Mouse (Mus musculus): Measurements from ENCODE around the gene Tacc2.

DNA sequence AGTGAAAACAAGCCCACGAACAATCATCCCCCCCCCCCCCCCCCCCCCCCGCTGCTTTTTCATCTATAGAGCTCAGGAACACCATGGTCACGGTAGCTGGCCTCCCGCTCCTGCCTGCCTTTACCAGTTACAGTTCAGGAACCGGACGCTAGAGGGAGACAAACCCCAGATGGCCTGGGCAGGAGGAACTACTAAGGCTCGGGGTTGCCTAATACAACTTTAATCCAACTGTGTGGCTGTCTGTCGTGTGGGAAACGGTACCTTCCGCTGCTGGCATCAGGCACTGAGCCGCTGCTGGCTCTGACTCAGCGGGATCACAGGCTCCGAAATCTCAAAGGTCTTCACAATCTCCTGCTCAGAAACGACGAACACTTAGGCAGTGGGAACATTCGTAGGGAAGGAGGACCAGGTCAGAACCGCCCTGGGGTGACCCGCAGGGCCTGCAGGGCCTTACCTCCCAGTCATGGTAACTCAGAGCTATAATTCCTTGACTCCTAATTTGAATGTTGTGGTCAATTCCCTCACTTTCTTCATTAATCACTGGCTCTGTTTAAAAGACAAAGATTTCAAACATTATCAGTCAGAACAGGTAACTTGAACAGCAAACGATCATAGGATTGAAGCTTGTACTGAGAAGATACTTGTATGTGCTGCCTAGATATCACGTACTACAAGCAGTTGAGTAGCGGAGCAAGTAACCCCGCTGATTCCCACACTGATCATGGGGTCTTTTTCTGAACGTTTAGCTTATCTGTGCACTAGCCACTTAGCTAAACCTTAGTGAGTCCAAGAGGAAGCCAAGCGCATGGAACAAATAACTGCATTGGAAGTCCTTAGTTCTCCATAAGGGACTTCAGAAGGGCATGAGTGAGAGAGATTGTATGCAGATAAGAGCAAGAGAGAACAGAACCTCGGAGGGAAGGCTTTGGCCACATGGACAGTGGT, 43.6 kb upstream of the Tacc2 start:
- TF ChIP-seq CTCF (IDR thresholded peaks at IDR 0.05 in 2 of 3, conservative IDR thresholded peaks at IDR 0.05 in 1 of 3; ENCODE audit: control insufficient read depth in 1 of 3, insufficient read depth in 1 of 3, low read depth in 2 of 3, low read length in 3 of 3, poor library complexity in 1 of 3, severe bottlenecking in 1 of 3) (peak; percentile 84 to 92 (median 84)), MAZ (IDR thresholded peaks at IDR 0.05; ENCODE audit: low read depth, low read length) (no peak), ZKSCAN1 (IDR thresholded peaks at IDR 0.05; ENCODE audit: low read depth, low read length) (no peak), TCF12 (IDR thresholded peaks at IDR 0.05; ENCODE audit: low read depth, low read length) (0 out of 2 replicates have a peak, but pooled peaks have one; percentile 9), RCOR1 (IDR thresholded peaks at IDR 0.05; ENCODE audit: low read depth, low read length) (no peak), EP300 (IDR thresholded peaks at IDR 0.05; ENCODE audit: low read depth in 1 of 2, low read length in 2 of 2) (0 out of 4 replicates have a peak, but pooled peaks of 1 of the 2 experiments have one; percentile 4), POLR2A (IDR thresholded peaks at IDR 0.05; ENCODE audit: control insufficient read depth in 1 of 2, insufficient read depth in 1 of 2, low read depth in 1 of 2, low read length in 2 of 2, poor library complexity in 1 of 2) (no peak), TAL1 (IDR thresholded peaks at IDR 0.05; ENCODE audit: low read length) (no peak), GATA1 (IDR thresholded peaks at IDR 0.05; ENCODE audit: low read depth, low read length) (no peak), CHD2 (IDR thresholded peaks at IDR 0.05; ENCODE audit: low read length) (no peak), POLR2AphosphoS2 (IDR thresholded peaks at IDR 0.05; ENCODE audit: low read length) (no peak), NELFE (IDR thresholded peaks at IDR 0.05; ENCODE audit: low read depth, low read length) (no peak), TBP (IDR thresholded peaks at IDR 0.05; ENCODE audit: low read depth, low read length) (no peak), ZC3H11A (IDR thresholded peaks at IDR 0.05; ENCODE audit: low read depth, low read length) (no peak)
